Mouse (Mus musculus): Measurements from ENCODE around the gene Tgfbi. TPM values are rescaled to one million over a fixed set of nuclear protein-coding genes. Genes with fewer than 3 reads are reported as not detected.

The Tgfbi gene
- total and polyA plus RNA-seq, 3 experiments, result 0.02 TPM; not detected in 2

GRCm38 (mm10) chr13:56634139-56634615 lies 24.9 kb downstream of the Tgfbi start:
- ATAC-seq (ENCODE audit: extremely low read depth, insufficient number of reproducible peaks, low FRiP score, poor library complexity, severe bottlenecking), result no peak
- H3K4me3 ChIP-seq (ENCODE audit: low read depth, low read length), result no peak overlapping the region
- H3K27me3 ChIP-seq (ENCODE audit: insufficient read depth, low read length), result no peaks in the 10 kb centered on the region
- H3K4me1 ChIP-seq (ENCODE audit: insufficient read depth, low read depth, low read length), result no peaks in the 10 kb centered on the region
- TF ChIP-seq TAL1 (conservative IDR thresholded peaks at IDR 0.05; ENCODE audit: low read depth, low read length) (no peak), POLR2AphosphoS5 (IDR thresholded peaks at IDR 0.05; ENCODE audit: insufficient replicate concordance, low read depth, low read length) (no peak), GATA1 (IDR thresholded peaks at IDR 0.05; ENCODE audit: borderline replicate concordance, low read length) (no peak), GATA2 (IDR thresholded peaks at IDR 0.05; ENCODE audit: borderline replicate concordance, low read depth, low read length) (no peak), CTCF (IDR thresholded peaks at IDR 0.05; ENCODE audit: low read depth, low read length) (no peak)
- H3K9me3 ChIP-seq (replicated peaks), result peaks cover 88% of the 10 kb centered on the region
- no peaks in the 10 kb centered on the region for H3K36me3 ChIP-seq (replicated peaks)
- DNase-seq (ENCODE audit: low spot score), result no peak

- DNase-seq (ENCODE audit: low spot score), result no peak
Measured at GRCm38 (mm10) chr13:56634920-56635319, 25.6 kb downstream of the Tgfbi start.

GRCm38 (mm10) chr13:56637027-56637426 lies 27.7 kb downstream of the Tgfbi start:
- ATAC-seq (ENCODE audit: extremely low read depth, insufficient number of reproducible peaks, low FRiP score, poor library complexity, severe bottlenecking), result no peak
- H3K27me3 ChIP-seq (ENCODE audit: insufficient read depth, low read length), result no peaks in the 10 kb centered on the region
- DNase-seq (ENCODE audit: low spot score), result no peak
- H3K9me3 ChIP-seq (replicated peaks), result peaks cover 86% of the 10 kb centered on the region
- H3K36me3 ChIP-seq (replicated peaks), result no peaks in the 10 kb centered on the region
- no peaks in the 10 kb centered on the region for H3K4me1 ChIP-seq (ENCODE audit: insufficient read depth, low read depth, low read length)
- H3K4me3 ChIP-seq (ENCODE audit: low read depth, low read length), result no peak overlapping the region
- no peak for TF ChIP-seq CTCF (IDR thresholded peaks at IDR 0.05; ENCODE audit: low read depth, low read length)
- TF ChIP-seq POLR2AphosphoS5 (IDR thresholded peaks at IDR 0.05; ENCODE audit: insufficient replicate concordance, low read depth, low read length), result no peak
- TF ChIP-seq GATA1 (IDR thresholded peaks at IDR 0.05; ENCODE audit: borderline replicate concordance, low read length), result no peak
- TF ChIP-seq GATA2 (IDR thresholded peaks at IDR 0.05; ENCODE audit: borderline replicate concordance, low read depth, low read length), result no peak
- no peak for TF ChIP-seq TAL1 (conservative IDR thresholded peaks at IDR 0.05; ENCODE audit: low read depth, low read length)

More at GRCm38 (mm10) chr13:56634920-56635319, 25.6 kb downstream of the Tgfbi start:
- TF ChIP-seq POLR2AphosphoS5 (IDR thresholded peaks at IDR 0.05; ENCODE audit: insufficient replicate concordance, low read depth, low read length) (no peak), GATA2 (IDR thresholded peaks at IDR 0.05; ENCODE audit: borderline replicate concordance, low read depth, low read length) (no peak), TAL1 (conservative IDR thresholded peaks at IDR 0.05; ENCODE audit: low read depth, low read length) (no peak), GATA1 (IDR thresholded peaks at IDR 0.05; ENCODE audit: borderline replicate concordance, low read length) (no peak), CTCF (IDR thresholded peaks at IDR 0.05; ENCODE audit: low read depth, low read length) (no peak)
- no peaks in the 10 kb centered on the region for H3K36me3 ChIP-seq (replicated peaks)
- no peaks in the 10 kb centered on the region for H3K4me1 ChIP-seq (ENCODE audit: insufficient read depth, low read depth, low read length)
- H3K27me3 ChIP-seq (ENCODE audit: insufficient read depth, low read length), result no peaks in the 10 kb centered on the region
- ATAC-seq (ENCODE audit: extremely low read depth, insufficient number of reproducible peaks, low FRiP score, poor library complexity, severe bottlenecking), result no peak
- peaks cover 86% of the 10 kb centered on the region for H3K9me3 ChIP-seq (replicated peaks)
- no peak overlapping the region for H3K4me3 ChIP-seq (ENCODE audit: low read depth, low read length)

- no peak for ATAC-seq (ENCODE audit: extremely low read depth, insufficient number of reproducible peaks, low FRiP score, poor library complexity, severe bottlenecking)
- no peaks in the 10 kb centered on the region for H3K27me3 ChIP-seq (ENCODE audit: insufficient read depth, low read length)
Measured at GRCm38 (mm10) chr13:56641746-56642145, 32.4 kb downstream of the Tgfbi start.

DNA sequence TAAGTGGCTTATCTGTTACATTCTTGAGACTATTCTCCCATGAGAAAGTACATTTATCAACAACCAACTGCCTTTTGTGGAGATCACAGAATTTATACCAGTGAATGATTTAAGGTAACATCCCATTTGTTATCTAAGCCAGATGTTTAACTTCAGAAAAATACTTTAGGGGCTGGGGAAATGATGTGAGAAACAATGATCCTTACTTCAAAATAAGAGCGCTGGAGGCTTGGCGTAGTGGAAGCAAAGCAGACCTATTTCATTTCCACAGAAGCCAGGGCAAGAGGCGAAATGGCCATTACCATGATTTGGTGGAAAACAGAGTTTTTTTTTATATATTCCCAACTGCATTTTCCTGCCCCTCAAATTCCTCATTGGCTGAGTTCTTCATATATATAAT lies 34.7 kb downstream of the Tgfbi start:
- H3K36me3 ChIP-seq (replicated peaks), result no peaks in the 10 kb centered on the region
- no peak overlapping the region for H3K4me3 ChIP-seq (ENCODE audit: low read depth, low read length)
- H3K4me1 ChIP-seq (ENCODE audit: insufficient read depth, low read depth, low read length), result no peaks in the 10 kb centered on the region
- H3K27me3 ChIP-seq (ENCODE audit: insufficient read depth, low read length), result no peaks in the 10 kb centered on the region
- H3K9me3 ChIP-seq (replicated peaks), result peaks cover 68% of the 10 kb centered on the region
- ATAC-seq (ENCODE audit: extremely low read depth, insufficient number of reproducible peaks, low FRiP score, poor library complexity, severe bottlenecking) (no peak), DNase-seq (ENCODE audit: low spot score) (no peak)
- no peak for TF ChIP-seq TAL1 (conservative IDR thresholded peaks at IDR 0.05; ENCODE audit: low read depth, low read length)
- no peak for TF ChIP-seq GATA1 (IDR thresholded peaks at IDR 0.05; ENCODE audit: borderline replicate concordance, low read length)
- TF ChIP-seq GATA2 (IDR thresholded peaks at IDR 0.05; ENCODE audit: borderline replicate concordance, low read depth, low read length), result no peak
- no peak for TF ChIP-seq CTCF (IDR thresholded peaks at IDR 0.05; ENCODE audit: low read depth, low read length)
- TF ChIP-seq POLR2AphosphoS5 (IDR thresholded peaks at IDR 0.05; ENCODE audit: insufficient replicate concordance, low read depth, low read length), result no peak

More at GRCm38 (mm10) chr13:56641746-56642145, 32.4 kb downstream of the Tgfbi start:
- H3K9me3 ChIP-seq (replicated peaks), result peaks cover 72% of the 10 kb centered on the region
- H3K4me1 ChIP-seq (ENCODE audit: insufficient read depth, low read depth, low read length), result no peaks in the 10 kb centered on the region
- H3K4me3 ChIP-seq (ENCODE audit: low read depth, low read length), result no peak overlapping the region
- H3K36me3 ChIP-seq (replicated peaks), result no peaks in the 10 kb centered on the region
- no peak for TF ChIP-seq POLR2AphosphoS5 (IDR thresholded peaks at IDR 0.05; ENCODE audit: insufficient replicate concordance, low read depth, low read length)
- TF ChIP-seq GATA2 (IDR thresholded peaks at IDR 0.05; ENCODE audit: borderline replicate concordance, low read depth, low read length), result no peak
- TF ChIP-seq TAL1 (conservative IDR thresholded peaks at IDR 0.05; ENCODE audit: low read depth, low read length), result no peak
- no peak for TF ChIP-seq CTCF (IDR thresholded peaks at IDR 0.05; ENCODE audit: low read depth, low read length)
- TF ChIP-seq GATA1 (IDR thresholded peaks at IDR 0.05; ENCODE audit: borderline replicate concordance, low read length), result no peak
- no peak for DNase-seq (ENCODE audit: low spot score)

GRCm38 (mm10) chr13:56645744-56646143 lies 36.4 kb downstream of the Tgfbi start:
- H3K9me3 ChIP-seq (replicated peaks), result peaks cover 63% of the 10 kb centered on the region
- no peak overlapping the region for H3K4me3 ChIP-seq (ENCODE audit: low read depth, low read length)
- TF ChIP-seq GATA1 (IDR thresholded peaks at IDR 0.05; ENCODE audit: borderline replicate concordance, low read length) (no peak), POLR2AphosphoS5 (IDR thresholded peaks at IDR 0.05; ENCODE audit: insufficient replicate concordance, low read depth, low read length) (no peak), CTCF (IDR thresholded peaks at IDR 0.05; ENCODE audit: low read depth, low read length) (no peak), TAL1 (conservative IDR thresholded peaks at IDR 0.05; ENCODE audit: low read depth, low read length) (no peak), GATA2 (IDR thresholded peaks at IDR 0.05; ENCODE audit: borderline replicate concordance, low read depth, low read length) (no peak)
- no peaks in the 10 kb centered on the region for H3K36me3 ChIP-seq (replicated peaks)
- no peak for DNase-seq (ENCODE audit: low spot score)
- no peaks in the 10 kb centered on the region for H3K27me3 ChIP-seq (ENCODE audit: insufficient read depth, low read length)
- no peak for ATAC-seq (ENCODE audit: extremely low read depth, insufficient number of reproducible peaks, low FRiP score, poor library complexity, severe bottlenecking)
- no peaks in the 10 kb centered on the region for H3K4me1 ChIP-seq (ENCODE audit: insufficient read depth, low read depth, low read length)
